In the genomic region with DNA sequence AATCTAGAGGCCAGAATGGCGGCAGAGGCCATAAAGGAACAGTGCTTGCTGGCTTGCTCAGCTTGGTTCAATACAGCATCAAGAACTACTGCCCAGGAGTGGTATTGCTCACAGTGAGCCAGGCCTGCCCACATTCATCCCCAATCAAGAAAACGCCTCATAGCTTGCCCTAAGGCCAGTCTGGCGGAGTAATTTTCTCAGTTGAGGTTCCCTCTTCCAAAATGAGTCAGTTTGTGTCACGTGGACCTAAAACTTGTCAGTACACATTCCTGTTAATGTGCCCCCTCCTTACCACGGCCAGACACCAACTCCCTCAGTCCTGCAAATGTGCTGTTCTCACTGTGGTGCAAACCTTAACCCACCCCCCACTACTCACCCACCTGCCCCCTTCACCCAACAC, we compare ENCODE assay signal across 32 mouse cellular contexts.
"Had no signal": no experiment of that assay in that cellular context is flagged by ENCODE, and none has a peak within 500 bp of the region (broad histone marks: within the 10 kb centered on the region; RNA-seq: fewer than 3 reads in every experiment).

No protein-coding gene starts in this region.

- H3K27me3 ChIP-seq: limb, embryonic 12.5 days; limb, embryonic 13.5 days; limb, embryonic 15.5 days; liver, embryonic 12.5 days; liver, embryonic 13.5 days; liver, embryonic 15.5 days; lung, embryonic 15.5 days; megakaryocyte, embryonic 14.5 days; midbrain, embryonic 12.5 days; midbrain, embryonic 13.5 days; midbrain, embryonic 15.5 days; neural tube, embryonic 12.5 days had no signal

- H3K9me3 ChIP-seq: limb, embryonic 10.5 days; limb, embryonic 12.5 days; limb, embryonic 13.5 days; limb, embryonic 15.5 days; liver, embryonic 12.5 days; liver, embryonic 13.5 days; liver, embryonic 15.5 days; lung, embryonic 15.5 days; midbrain, embryonic 10.5 days; midbrain, embryonic 12.5 days; midbrain, embryonic 13.5 days; midbrain, embryonic 15.5 days; neural tube, embryonic 12.5 days had no signal

- H3K9ac ChIP-seq: limb, embryonic 12.5 days; limb, embryonic 13.5 days; limb, embryonic 15.5 days; liver, embryonic 12.5 days; liver, embryonic 13.5 days; liver, embryonic 14.5 days; liver, embryonic 15.5 days; liver, postnatal 0 days; lung, embryonic 14.5 days; lung, embryonic 15.5 days; midbrain, embryonic 12.5 days; midbrain, embryonic 13.5 days; midbrain, embryonic 15.5 days; neural tube, embryonic 12.5 days had no signal

- H3K27ac ChIP-seq: limb, embryonic 10.5 days; limb, embryonic 12.5 days; limb, embryonic 13.5 days; limb, embryonic 15.5 days; liver, embryonic 12.5 days; liver, embryonic 13.5 days; liver, embryonic 14.5 days; liver, embryonic 15.5 days; lung, embryonic 15.5 days; macrophage; midbrain, embryonic 10.5 days; midbrain, embryonic 12.5 days; midbrain, embryonic 13.5 days; midbrain, embryonic 15.5 days; neural tube, embryonic 12.5 days had no signal

- H3K4me1 ChIP-seq: limb, embryonic 10.5 days; limb, embryonic 15.5 days; liver, embryonic 12.5 days; liver, embryonic 13.5 days; liver, embryonic 15.5 days; lung, embryonic 15.5 days; megakaryocyte, embryonic 14.5 days; midbrain, embryonic 10.5 days; midbrain, embryonic 12.5 days; midbrain, embryonic 13.5 days; midbrain, embryonic 15.5 days; neural tube, embryonic 12.5 days had no signal

- DNase-seq: left cerebral cortex, postnatal 4 days; liver; liver, embryonic 13.5 days; liver, postnatal 0 days; lung, adult 18-20 months; lung, adult 2 months; lung, embryonic 14.5 days; lung, postnatal 10 days; lung, postnatal 14 days; lung, postnatal 36 days; lung, postnatal 4 days; midbrain, embryonic 14.5 days had no signal

- ATAC-seq: liver, embryonic 12.5 days; liver, postnatal 0 days; lung, postnatal 0 days; midbrain, embryonic 13.5 days; midbrain, embryonic 15.5 days; midbrain, embryonic 16.5 days had no signal

- H3K4me2 ChIP-seq: limb, embryonic 12.5 days; limb, embryonic 13.5 days; limb, embryonic 15.5 days; liver, embryonic 11.5 days; liver, embryonic 12.5 days; liver, embryonic 13.5 days; liver, embryonic 15.5 days; lung, embryonic 14.5 days; lung, embryonic 15.5 days; midbrain, embryonic 11.5 days; midbrain, embryonic 12.5 days; midbrain, embryonic 13.5 days; midbrain, embryonic 15.5 days; neural tube, embryonic 12.5 days had no signal

- H3K4me3 ChIP-seq: limb, embryonic 10.5 days; limb, embryonic 12.5 days; limb, embryonic 13.5 days; limb, embryonic 15.5 days; liver, embryonic 12.5 days; liver, embryonic 13.5 days; liver, embryonic 15.5 days; lung, embryonic 15.5 days; midbrain, embryonic 10.5 days; midbrain, embryonic 12.5 days; midbrain, embryonic 13.5 days; midbrain, embryonic 15.5 days; myocyte; neural tube, embryonic 12.5 days had no signal

- H3K36me3 ChIP-seq: limb, embryonic 10.5 days; limb, embryonic 12.5 days; limb, embryonic 13.5 days; limb, embryonic 15.5 days; liver, embryonic 12.5 days; liver, embryonic 13.5 days; liver, embryonic 15.5 days; lung, embryonic 15.5 days; midbrain, embryonic 10.5 days; midbrain, embryonic 12.5 days; midbrain, embryonic 13.5 days; midbrain, embryonic 15.5 days; neural tube, embryonic 12.5 days had no signal
